Mouse (Mus musculus) 3T3-L1 (cell line): ENCODE measurements around the gene Dnph1.

Experiments
- DNase-seq: peaks from one replicate; pipeline ENCODE4 v3.0.0-alpha.2; 2015; ENCODE audit warnings: low read depth, low spot score

Dnph1 gene

GRCm38 (mm10) chr17:46503847-46504638 lies 7.5 kb downstream of the Dnph1 start:
- DNase-seq = no peak

- DNase-seq = peak; percentile 15
Observed at GRCm38 (mm10) chr17:46505617-46506016, 9.1 kb downstream of the Dnph1 start.

DNA sequence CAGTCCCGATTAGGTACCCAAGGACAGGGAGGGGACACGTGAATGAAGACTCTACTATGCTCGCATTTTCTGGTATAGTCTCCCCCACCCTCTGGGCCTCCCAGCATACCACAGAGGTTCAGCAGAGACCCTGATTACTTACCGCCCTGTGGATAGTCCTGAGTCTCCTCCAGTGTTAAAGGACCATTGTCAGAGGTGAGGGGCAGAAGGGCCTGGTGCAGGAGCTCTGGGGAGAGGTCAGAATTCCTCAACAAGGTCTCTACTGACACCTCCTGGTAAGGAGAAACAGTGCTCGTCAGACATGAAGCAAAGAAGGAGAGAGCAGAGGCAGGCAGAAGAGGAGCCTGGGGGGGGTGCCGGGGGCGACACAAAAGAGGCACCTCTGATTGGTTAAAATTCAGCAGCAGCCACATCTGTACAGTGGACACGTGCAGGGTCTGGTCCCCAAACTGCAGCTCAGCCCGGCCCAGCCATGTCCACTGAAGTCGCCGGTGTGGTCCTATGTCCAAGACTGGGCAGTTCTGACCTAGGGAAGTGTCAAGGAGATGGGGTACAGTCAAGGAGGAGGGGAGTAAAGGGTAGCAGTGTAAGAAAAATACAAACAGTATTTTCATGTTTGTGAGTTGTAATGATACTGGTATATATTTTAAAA lies 14.7 kb downstream of the Dnph1 start:
- DNase-seq = peak; percentile 66

- no peak for DNase-seq
Observed at GRCm38 (mm10) chr17:46513329-46513728, 16.8 kb downstream of the Dnph1 start.

GRCm38 (mm10) chr17:46519971-46520370 lies 23.5 kb downstream of the Dnph1 start:
- DNase-seq = no peak

GRCm38 (mm10) chr17:46520385-46520979 lies 24.0 kb downstream of the Dnph1 start:
- DNase-seq = no peak

DNA sequence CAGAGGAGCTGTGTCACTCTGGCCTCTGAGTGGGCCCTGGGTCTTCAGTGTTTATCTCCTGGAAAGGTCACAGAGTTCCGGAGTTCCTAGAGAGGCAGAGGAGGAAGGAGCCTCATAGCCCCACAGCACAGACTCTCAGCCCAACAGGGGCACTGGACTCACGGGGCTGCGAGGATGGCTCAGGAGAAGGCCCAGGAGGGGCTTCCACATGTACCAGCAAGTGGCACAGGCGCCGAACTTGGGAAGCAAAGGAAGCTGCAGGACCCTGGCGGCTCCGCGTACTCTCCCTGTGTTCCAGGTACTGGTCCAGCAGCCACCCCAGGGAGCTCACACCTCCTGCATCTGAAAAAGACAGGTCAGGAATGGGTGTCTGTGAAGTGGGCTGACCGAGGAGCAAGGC lies 24.7 kb downstream of the Dnph1 start:
- no peak for DNase-seq

DNA sequence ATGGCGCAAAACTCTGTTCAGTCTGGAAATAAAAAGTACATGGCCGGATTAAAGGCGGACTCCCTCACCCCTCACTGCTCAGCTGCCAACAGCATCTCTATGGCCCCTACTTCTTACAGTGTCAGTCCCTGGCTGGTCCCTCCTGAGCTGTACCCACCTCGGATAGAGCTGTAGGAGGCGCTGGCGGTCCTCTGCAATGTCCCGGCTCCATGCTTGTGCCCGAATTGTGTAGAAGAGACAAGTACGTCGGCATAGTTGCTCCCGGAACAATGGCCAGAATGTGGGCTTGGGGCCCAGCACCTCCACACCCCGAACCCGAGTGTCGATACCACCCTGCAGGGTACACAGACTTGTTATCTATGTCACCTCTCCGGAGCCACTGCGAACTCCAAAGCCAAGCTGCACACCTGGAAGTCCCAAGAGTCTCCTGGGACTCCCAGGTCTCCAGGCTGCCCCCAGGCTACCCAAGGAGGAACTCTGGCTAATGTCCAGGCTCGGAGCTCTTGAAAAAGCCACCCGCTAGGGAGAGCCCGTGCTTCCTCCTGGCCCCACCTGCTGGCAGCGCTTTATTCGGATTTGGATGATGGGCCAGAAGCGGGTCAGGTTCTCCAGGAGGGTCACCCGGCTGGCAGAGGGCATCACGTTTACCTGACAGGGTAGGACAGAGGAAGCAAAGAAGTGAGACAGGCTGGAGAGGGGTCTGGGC lies 25.6 kb downstream of the Dnph1 start:
- DNase-seq = no peak

- no peak for DNase-seq
Observed at GRCm38 (mm10) chr17:46525065-46525464, 28.6 kb downstream of the Dnph1 start.

GRCm38 (mm10) chr17:46525579-46526307 lies 29.2 kb downstream of the Dnph1 start:
- peak; percentile 70 for DNase-seq

DNA sequence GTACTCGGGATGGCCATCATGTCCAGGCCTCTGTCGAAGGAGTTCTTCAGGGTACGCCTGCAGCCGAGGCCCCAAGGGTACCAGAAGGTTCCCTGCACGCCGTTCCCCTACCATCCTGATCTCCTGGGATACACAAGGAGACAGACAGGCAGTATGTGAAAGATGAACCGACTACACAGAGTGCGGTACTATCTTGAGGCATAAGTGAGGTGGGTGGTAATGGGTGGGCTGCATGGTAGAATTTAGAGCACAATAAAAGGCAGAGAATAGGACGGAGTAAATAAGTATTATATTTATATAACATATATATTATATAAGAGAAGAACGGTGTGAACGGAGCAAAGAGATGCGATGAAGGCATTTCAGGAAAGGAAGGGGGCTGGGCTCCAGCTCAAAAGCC lies 47.1 kb downstream of the Dnph1 start:
- DNase-seq = no peak

DNA sequence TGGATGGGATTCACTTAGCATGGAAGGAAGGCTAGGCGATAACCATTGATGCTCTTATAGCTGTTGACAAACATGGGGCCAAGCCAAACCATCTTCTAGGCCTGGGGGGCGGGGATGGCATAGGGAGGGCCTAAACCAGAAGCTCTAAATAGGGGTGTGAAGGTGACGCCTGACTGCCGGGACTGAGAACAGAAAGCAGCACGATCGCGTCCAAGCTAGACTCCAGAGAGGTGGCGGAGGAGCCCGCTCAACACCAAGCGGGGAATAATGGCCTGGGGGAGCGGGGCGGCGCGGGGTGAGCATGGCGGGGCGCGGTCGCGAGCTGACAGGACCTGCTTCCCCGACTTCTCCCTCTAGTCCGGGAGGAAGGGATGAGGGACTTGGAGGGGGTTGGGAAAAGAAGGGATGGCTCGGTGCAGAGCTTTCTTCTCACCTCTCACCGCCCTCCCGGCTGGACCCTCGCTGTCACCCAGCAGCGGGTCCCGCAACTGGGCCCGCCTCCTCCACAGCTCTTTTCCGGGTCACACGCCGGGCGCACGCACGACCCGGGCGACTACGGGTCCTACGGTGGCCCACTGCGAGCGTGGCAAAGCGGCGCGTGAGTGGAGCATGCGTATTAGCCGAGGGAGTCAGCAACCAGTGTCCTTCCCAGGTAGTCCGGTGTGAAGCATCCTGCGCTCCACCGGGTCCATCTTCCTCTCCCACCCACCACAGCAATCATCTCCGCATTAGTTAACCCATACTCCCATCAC lies 49.5 kb downstream of the Dnph1 start, which contains the start of gene Cul9:
TSS of gene Cul9 (minus strand) at position 576 of the 752 bp plus-strand sequence.
- no peak for DNase-seq

- no peak for DNase-seq
Observed at GRCm38 (mm10) chr17:46546591-46546990, 50.1 kb downstream of the Dnph1 start.

DNA sequence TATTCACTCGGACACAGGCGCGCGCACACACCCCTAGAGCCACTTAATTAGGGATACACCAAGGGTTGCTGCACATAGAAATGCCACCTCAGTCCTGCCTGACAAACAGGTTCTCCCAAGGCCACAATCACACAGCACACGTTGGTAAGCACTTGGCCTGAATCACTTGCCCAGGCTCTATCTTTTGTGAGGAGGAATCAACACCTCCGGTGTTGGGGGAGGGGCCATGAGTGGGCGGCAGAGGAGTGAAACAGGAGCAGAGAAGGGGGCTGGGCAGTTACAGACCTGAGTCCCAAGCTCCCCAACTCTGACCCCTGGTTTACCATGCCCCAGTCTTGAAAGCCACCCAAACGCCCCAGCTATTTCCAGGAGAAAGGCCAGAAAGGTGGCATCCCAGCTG lies 50.5 kb downstream of the Dnph1 start:
- no peak for DNase-seq

GRCm38 (mm10) chr17:46547923-46548322 lies 51.4 kb downstream of the Dnph1 start:
- no peak for DNase-seq

GRCm38 (mm10) chr17:46548741-46549140 lies 52.2 kb downstream of the Dnph1 start:
- no peak for DNase-seq

GRCm38 (mm10) chr17:46549193-46549592 lies 52.7 kb downstream of the Dnph1 start:
- DNase-seq = no peak
